Comparison of ENCODE assay signal across 19 mouse cellular contexts in the genomic region with DNA sequence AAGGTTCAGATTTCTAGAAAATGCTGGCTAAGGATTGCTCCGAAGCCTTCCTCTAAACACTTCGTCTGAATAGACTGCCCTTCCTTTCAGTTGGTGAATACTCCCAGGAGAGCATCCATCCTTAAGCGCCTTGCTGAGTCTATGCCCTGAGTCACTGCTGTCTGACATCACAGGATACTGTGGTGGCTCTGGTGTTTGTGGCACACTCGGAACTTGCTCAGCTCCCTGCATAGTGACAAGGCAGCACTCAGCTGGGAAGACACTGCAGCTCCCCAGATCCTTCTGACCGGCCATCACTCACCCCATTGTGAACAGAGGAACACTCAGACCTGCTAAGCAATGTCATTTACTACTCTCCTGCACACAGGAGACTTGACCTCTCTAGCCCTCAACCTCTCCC.
"Had no signal": no experiment of that assay in that cellular context is flagged by ENCODE, and none has a peak within 500 bp of the region (broad histone marks: within the 10 kb centered on the region; RNA-seq: fewer than 3 reads in every experiment).

No protein-coding gene starts in this region.

- H3K9me3 ChIP-seq: lung, embryonic 15.5 days; midbrain, embryonic 15.5 days; neural tube, embryonic 13.5 days had no signal

- H3K27me3 ChIP-seq: limb, embryonic 12.5 days; liver, embryonic 13.5 days; lung, embryonic 15.5 days; midbrain, embryonic 15.5 days; neural tube, embryonic 13.5 days had no signal

- H3K27ac ChIP-seq: kidney, postnatal 0 days; limb, embryonic 12.5 days; liver, embryonic 13.5 days; lung, embryonic 15.5 days; macrophage; midbrain, embryonic 15.5 days; neural tube, embryonic 13.5 days had no signal

- H3K4me1 ChIP-seq: limb, embryonic 12.5 days; megakaryocyte, embryonic 14.5 days had no signal

- H3K36me3 ChIP-seq: limb, embryonic 12.5 days; liver, embryonic 13.5 days; lung, embryonic 15.5 days; midbrain, embryonic 15.5 days; neural tube, embryonic 13.5 days had no signal

- H3K4me2 ChIP-seq: limb, embryonic 12.5 days; liver, embryonic 13.5 days; lung, embryonic 15.5 days; midbrain, embryonic 11.5 days; midbrain, embryonic 15.5 days; neural tube, embryonic 13.5 days had no signal

- ATAC-seq: liver, postnatal 0 days; midbrain, embryonic 15.5 days had no signal

- DNase-seq: kidney, postnatal 36 days; layer of hippocampus, adult 9-11 months; layer of hippocampus, postnatal 36 days; liver; liver, embryonic 13.5 days; liver, postnatal 0 days; lung, postnatal 14 days; retina, postnatal 1 day; right cerebral cortex, postnatal 14 days; thymus, adult 18-20 months; thymus, postnatal 14 days had no signal

- H3K4me3 ChIP-seq: limb, embryonic 12.5 days; liver, embryonic 13.5 days; lung, embryonic 15.5 days; megakaryocyte, embryonic 14.5 days; midbrain, embryonic 15.5 days; neural tube, embryonic 13.5 days had no signal

- H3K9ac ChIP-seq: limb, embryonic 12.5 days; liver, embryonic 13.5 days; liver, postnatal 0 days; lung, embryonic 15.5 days; midbrain, embryonic 15.5 days; neural tube, embryonic 13.5 days had no signal
